ENCODE assay signal across 16 mouse cellular contexts in the genomic region with DNA sequence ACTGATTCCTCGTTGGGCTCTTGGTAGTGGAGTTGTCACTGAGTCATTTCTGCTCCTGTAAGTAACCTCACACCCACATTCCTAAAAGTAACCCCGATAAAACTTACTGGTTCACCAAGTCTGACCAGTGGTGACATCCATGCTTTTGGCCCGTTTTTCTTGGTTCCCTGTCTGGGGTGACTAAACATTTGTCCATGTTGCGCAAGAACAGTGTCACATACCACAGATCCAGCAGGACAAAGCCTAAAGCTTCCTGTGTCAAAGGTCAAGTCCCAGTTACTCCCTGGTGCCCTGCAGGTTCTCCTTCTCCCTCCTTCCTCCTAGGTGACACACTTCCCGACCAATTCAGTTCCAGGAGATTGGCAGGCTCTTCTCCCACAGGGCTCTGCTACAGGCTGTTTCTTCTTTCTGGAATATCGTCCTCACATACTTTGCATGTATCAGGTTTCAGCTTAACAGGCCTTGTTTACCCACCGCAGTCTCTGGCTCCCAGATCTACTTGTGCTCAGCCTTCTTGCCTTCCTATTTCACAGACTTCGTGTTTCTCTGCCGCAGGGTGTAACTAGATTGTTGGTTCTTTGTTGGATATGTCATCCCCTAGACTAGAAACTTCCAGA.
A peak's percentile ranks its signal among the peaks of the same experiment; 100 is the strongest.
DNase-seq lines count a peak whose midpoint lies in the region; ATAC-seq and TF ChIP-seq lines count a peak whose summit lies in the region.
"Had no signal": no experiment of that assay in that cellular context is flagged by ENCODE, and none has a peak within 500 bp of the region (broad histone marks: within the 10 kb centered on the region; RNA-seq: fewer than 3 reads in every experiment).

No protein-coding gene starts in this region.

- WGBS in lung, postnatal 0 days, result 45% methylated on average over 9 of the region's 9 CpGs
- WGBS in lung, adult 2 months, result 49% methylated on average over 9 of the region's 9 CpGs
- 71% methylated on average over 9 of the region's 9 CpGs for WGBS in hindbrain, postnatal 0 days

- no peak for TF ChIP-seq POLR2A in lung, adult 2 months (IDR thresholded peaks at IDR 0.05; ENCODE audit: borderline replicate concordance, extremely low read depth, low read depth, low read length)

- peak; percentile 23 to 31 for DNase-seq in heart, adult 18-20 months
- DNase-seq in heart, postnatal 10 days, result no peak
- DNase-seq in lung, postnatal 0 days (ENCODE audit: low spot score), result peak; percentile 14
- no peak for DNase-seq in lung, adult 2 months
- DNase-seq in NIH3T3 (ENCODE audit: low read depth), result peak; percentile 6
- peak; percentile 16 for DNase-seq in mesoderm, embryonic 11.5 days (ENCODE audit: low read depth, low spot score)
- no peak for DNase-seq in hindbrain, postnatal 0 days (ENCODE audit: low spot score)
- DNase-seq: adrenal gland, postnatal 36 days; cerebellum, adult 8-10 months; kidney, postnatal 25 days; thymus, postnatal 36 days had no signal

- intact Hi-C loops in heart, postnatal 10 days (cut with DNase I), result no loop called here

- TF ChIP-seq EP300 in lung, postnatal 0 days (IDR thresholded peaks at IDR 0.05), result no peak

- no peak overlapping the region for H3K4me2 ChIP-seq in lung, postnatal 0 days (replicated peaks; ENCODE audit: low read depth, low read length)
- no peak overlapping the region for H3K4me2 ChIP-seq in hindbrain, postnatal 0 days (ENCODE audit: low read depth, low read length)
- H3K4me2 ChIP-seq: forebrain, embryonic 13.5 days; limb, embryonic 12.5 days; midbrain, embryonic 15.5 days had no signal

- no peak for TF ChIP-seq CTCF in lung, postnatal 0 days (IDR thresholded peaks at IDR 0.05)
- no peak for TF ChIP-seq CTCF in lung, adult 2 months (IDR thresholded peaks at IDR 0.05; ENCODE audit: insufficient read depth, low read length)
- TF ChIP-seq CTCF in hindbrain, postnatal 0 days (IDR thresholded peaks at IDR 0.05; ENCODE audit: low read depth), result no peak

- H3K27me3 ChIP-seq in lung, postnatal 0 days (replicated peaks; ENCODE audit: insufficient read depth, low read length), result no peaks in the 10 kb centered on the region
- no peaks in the 10 kb centered on the region for H3K27me3 ChIP-seq in hindbrain, postnatal 0 days (ENCODE audit: insufficient read depth, low read length)
- H3K27me3 ChIP-seq: forebrain, embryonic 13.5 days; limb, embryonic 12.5 days; midbrain, embryonic 15.5 days had no signal

- H3K36me3 ChIP-seq in lung, postnatal 0 days (ENCODE audit: insufficient read depth, low read length), result no peaks in the 10 kb centered on the region
- no peaks in the 10 kb centered on the region for H3K36me3 ChIP-seq in hindbrain, postnatal 0 days (ENCODE audit: insufficient read depth, low read length)
- H3K36me3 ChIP-seq: G1E; limb, embryonic 12.5 days; midbrain, embryonic 15.5 days had no signal

- no peak for ATAC-seq in lung, postnatal 0 days
- no peak for ATAC-seq in hindbrain, postnatal 0 days
- ATAC-seq: CD4-positive, CD25-positive, alpha-beta regulatory T cell, adult 4 months; forebrain, embryonic 13.5 days; midbrain, embryonic 15.5 days had no signal

- H3K4me3 ChIP-seq in lung, postnatal 0 days (ENCODE audit: low read depth, low read length), result no peak overlapping the region
- H3K4me3 ChIP-seq in lung, adult 2 months (replicated peaks; ENCODE audit: extremely low read depth, low read depth, low read length), result no peak overlapping the region
- no peak overlapping the region for H3K4me3 ChIP-seq in hindbrain, postnatal 0 days (ENCODE audit: low read length)
- H3K4me3 ChIP-seq: forebrain, embryonic 13.5 days; limb, embryonic 12.5 days; midbrain, embryonic 15.5 days had no signal

- no peak overlapping the region for H3K9ac ChIP-seq in lung, postnatal 0 days (replicated peaks; ENCODE audit: low read depth)
- H3K9ac ChIP-seq in hindbrain, postnatal 0 days (replicated peaks; ENCODE audit: low read length), result no peak overlapping the region
- H3K9ac ChIP-seq: forebrain, embryonic 13.5 days; limb, embryonic 12.5 days; midbrain, embryonic 15.5 days had no signal

- H3K9me3 ChIP-seq in lung, postnatal 0 days (ENCODE audit: low read length), result no peaks in the 10 kb centered on the region
- H3K9me3 ChIP-seq in hindbrain, postnatal 0 days (ENCODE audit: low read length), result no peaks in the 10 kb centered on the region
- H3K9me3 ChIP-seq: forebrain, embryonic 13.5 days; limb, embryonic 12.5 days; midbrain, embryonic 15.5 days had no signal

- H3K4me1 ChIP-seq in lung, postnatal 0 days (ENCODE audit: insufficient read depth, low read depth, low read length), result no peaks in the 10 kb centered on the region
- no peaks in the 10 kb centered on the region for H3K4me1 ChIP-seq in lung, adult 2 months (ENCODE audit: control insufficient read depth, insufficient read depth, low read length)
- no peaks in the 10 kb centered on the region for H3K4me1 ChIP-seq in hindbrain, postnatal 0 days (ENCODE audit: insufficient read depth, low read length)
- H3K4me1 ChIP-seq: forebrain, embryonic 13.5 days; midbrain, embryonic 15.5 days had no signal

- H3K27ac ChIP-seq in lung, postnatal 0 days (ENCODE audit: low read length), result no peak overlapping the region
- H3K27ac ChIP-seq in hindbrain, postnatal 0 days, result no peak overlapping the region
- H3K27ac ChIP-seq: forebrain, embryonic 13.5 days; limb, embryonic 12.5 days; midbrain, embryonic 15.5 days had no signal

Comparison
In these comparisons a context has a peak if more than half of its experiments do, and no peak if none do; other contexts are left out.
1. DNase-seq: peak in heart, adult 18-20 months (2 of 2), lung, postnatal 0 days (single experiment), NIH3T3 (single experiment) and mesoderm, embryonic 11.5 days (single experiment); none in heart, postnatal 10 days (0 of 2), lung, adult 2 months (single experiment) and hindbrain, postnatal 0 days (single experiment).